Mouse (Mus musculus): Measurements from ENCODE around the gene Trpm4. TPM values are rescaled to one million over a fixed set of nuclear protein-coding genes. Genes with fewer than 3 reads are reported as not detected.
A peak's percentile ranks its signal among the peaks of the same experiment; 100 is the strongest.

Trpm4 gene
- 5.0 and 6.4 TPM in 2 replicates for polyA plus RNA-seq (2015; fragmentation: Nextera tagmentation; extraction: Ambion mirVana)

GRCm38 (mm10) chr7:45333431-45333982 is at the start of gene Trpm4:
TSS of gene Trpm4 (minus strand) at chr7:45333780.
- peak within 1 kb of the TSS; percentile 95 for H3K4me2 ChIP-seq
- no peaks in the 10 kb centered on the region for H3K36me3 ChIP-seq (ENCODE audit: poor library complexity, severe bottlenecking)
- H3K9ac ChIP-seq = peak within 1 kb of the TSS; percentile 76
- H3K4me3 ChIP-seq = peak within 1 kb of the TSS; percentile 52
- no peak within 1 kb of the TSS for H3K27ac ChIP-seq
- peak; percentile 62 for ATAC-seq
- H3K9me3 ChIP-seq (replicated peaks) = no peaks in the 10 kb centered on the region
- under 1% methylated on average over 38 of the region's 38 CpGs for WGBS
- peaks cover 35% of the 10 kb centered on the region for H3K27me3 ChIP-seq
- peaks cover 22% of the 10 kb centered on the region for H3K4me1 ChIP-seq

- no peaks in the 10 kb centered on the region for H3K9me3 ChIP-seq (replicated peaks)
- H3K9ac ChIP-seq = no peak overlapping the region
- H3K4me1 ChIP-seq = no peaks in the 10 kb centered on the region
- WGBS = 94% methylated on average over 1 of the region's 1 CpGs
- no peaks in the 10 kb centered on the region for H3K27me3 ChIP-seq
- no peak overlapping the region for H3K4me2 ChIP-seq
- peaks cover 95% of the 10 kb centered on the region for H3K36me3 ChIP-seq (ENCODE audit: poor library complexity, severe bottlenecking)
- ATAC-seq = no peak
- H3K4me3 ChIP-seq = no peak overlapping the region
- no peak overlapping the region for H3K27ac ChIP-seq
Measured at GRCm38 (mm10) chr7:45376057-45376456, 42.5 kb upstream of the Trpm4 start.

- H3K9me3 ChIP-seq (replicated peaks) = no peaks in the 10 kb centered on the region
- H3K4me2 ChIP-seq = no peak overlapping the region
- no peak overlapping the region for H3K9ac ChIP-seq
- H3K4me1 ChIP-seq = peaks cover 14% of the 10 kb centered on the region
- no peak for ATAC-seq
- H3K27me3 ChIP-seq = peaks cover 7% of the 10 kb centered on the region
- H3K4me3 ChIP-seq = no peak overlapping the region
- WGBS = 88% methylated on average over 8 of the region's 8 CpGs
- H3K36me3 ChIP-seq (ENCODE audit: poor library complexity, severe bottlenecking) = peaks cover 80% of the 10 kb centered on the region
- H3K27ac ChIP-seq = no peak overlapping the region
Measured at GRCm38 (mm10) chr7:45374620-45375019, 41.0 kb upstream of the Trpm4 start.

- H3K9me3 ChIP-seq (replicated peaks) = no peaks in the 10 kb centered on the region
- peaks cover 24% of the 10 kb centered on the region for H3K4me1 ChIP-seq
- H3K27ac ChIP-seq = no peak overlapping the region
- H3K36me3 ChIP-seq (ENCODE audit: poor library complexity, severe bottlenecking) = peaks cover 58% of the 10 kb centered on the region
- H3K4me2 ChIP-seq = no peak overlapping the region
- peaks cover 20% of the 10 kb centered on the region for H3K27me3 ChIP-seq
- 83% methylated on average over 5 of the region's 5 CpGs for WGBS
- ATAC-seq = no peak
- H3K9ac ChIP-seq = no peak overlapping the region
- no peak overlapping the region for H3K4me3 ChIP-seq
Measured at GRCm38 (mm10) chr7:45372371-45372770, 38.8 kb upstream of the Trpm4 start.

GRCm38 (mm10) chr7:45370475-45371311 is 37.1 kb upstream of the Trpm4 start, which contains the start of gene Lin7b:
TSS of gene Lin7b (minus strand) at chr7:45370583.
- peak; percentile 52 for ATAC-seq
- WGBS = 11% methylated on average over 28 of the region's 28 CpGs
- peaks cover 30% of the 10 kb centered on the region for H3K4me1 ChIP-seq
- peak within 1 kb of the TSS; percentile 69 for H3K9ac ChIP-seq
- peaks cover 20% of the 10 kb centered on the region for H3K27me3 ChIP-seq
- peaks cover 41% of the 10 kb centered on the region for H3K36me3 ChIP-seq (ENCODE audit: poor library complexity, severe bottlenecking)
- H3K9me3 ChIP-seq (replicated peaks) = no peaks in the 10 kb centered on the region
- H3K4me3 ChIP-seq = peak within 1 kb of the TSS; percentile 46
- H3K27ac ChIP-seq = no peak within 1 kb of the TSS
- peak within 1 kb of the TSS; percentile 90 for H3K4me2 ChIP-seq

GRCm38 (mm10) chr7:45369836-45370474 is 36.4 kb upstream of the Trpm4 start:
- ATAC-seq = no peak; the same call in 1 of the 2 replicates
- 8% methylated on average over 52 of the region's 52 CpGs for WGBS
- H3K27ac ChIP-seq = no peak overlapping the region

GRCm38 (mm10) chr7:45369022-45369745 is 35.6 kb upstream of the Trpm4 start:
- 77% methylated on average over 16 of the region's 16 CpGs for WGBS
- peak overlapping the region; percentile 46; the same call in 1 of the 2 replicates for H3K4me3 ChIP-seq
- no peaks in the 10 kb centered on the region for H3K9me3 ChIP-seq (replicated peaks)
- no peak for ATAC-seq
- H3K9ac ChIP-seq = no peak overlapping the region
- peaks cover 20% of the 10 kb centered on the region for H3K27me3 ChIP-seq
- no peak overlapping the region for H3K27ac ChIP-seq
- H3K36me3 ChIP-seq (ENCODE audit: poor library complexity, severe bottlenecking) = peaks cover 29% of the 10 kb centered on the region
- H3K4me1 ChIP-seq = peaks cover 41% of the 10 kb centered on the region
- peak overlapping the region; percentile 90 for H3K4me2 ChIP-seq

More at GRCm38 (mm10) chr7:45369836-45370474, 36.4 kb upstream of the Trpm4 start:
- Histone ChIP-seq H3K27me3 (peaks cover 20% of the 10 kb centered on the region), H3K4me3 (peak overlapping the region; percentile 46), H3K4me1 (peaks cover 38% of the 10 kb centered on the region), H3K36me3 (ENCODE audit: poor library complexity, severe bottlenecking) (peaks cover 35% of the 10 kb centered on the region), H3K4me2 (peak overlapping the region; percentile 90), H3K9ac (peak overlapping the region; percentile 69), H3K9me3 (replicated peaks) (no peaks in the 10 kb centered on the region)

- no peak for ATAC-seq
- H3K27ac ChIP-seq = no peak overlapping the region
- peaks cover 41% of the 10 kb centered on the region for H3K4me1 ChIP-seq
- H3K27me3 ChIP-seq = peaks cover 25% of the 10 kb centered on the region
- H3K4me2 ChIP-seq = peak overlapping the region; percentile 84
- H3K4me3 ChIP-seq = peak overlapping the region; percentile 85
- peak overlapping the region; percentile 70 for H3K9ac ChIP-seq
- H3K36me3 ChIP-seq (ENCODE audit: poor library complexity, severe bottlenecking) = peaks cover 19% of the 10 kb centered on the region
- 76% methylated on average over 15 of the region's 15 CpGs for WGBS
- H3K9me3 ChIP-seq (replicated peaks) = no peaks in the 10 kb centered on the region
Measured at GRCm38 (mm10) chr7:45368178-45368577, 34.6 kb upstream of the Trpm4 start.

GRCm38 (mm10) chr7:45367020-45367880 is 33.7 kb upstream of the Trpm4 start:
- WGBS = under 1% methylated on average over 70 of the region's 70 CpGs
- peaks cover 48% of the 10 kb centered on the region for H3K4me1 ChIP-seq
- peak overlapping the region; percentile 83 for H3K27ac ChIP-seq
- ATAC-seq = peak; percentile 88
- peak overlapping the region; percentile 92 for H3K9ac ChIP-seq
- peaks cover 33% of the 10 kb centered on the region for H3K27me3 ChIP-seq
- peak overlapping the region; percentile 84 for H3K4me2 ChIP-seq
- H3K36me3 ChIP-seq (ENCODE audit: poor library complexity, severe bottlenecking) = peaks cover 9% of the 10 kb centered on the region; the same call in 1 of the 2 replicates
- no peaks in the 10 kb centered on the region for H3K9me3 ChIP-seq (replicated peaks)
- H3K4me3 ChIP-seq = peak overlapping the region; percentile 85

GRCm38 (mm10) chr7:45366652-45367019 is 33.1 kb upstream of the Trpm4 start, which contains the start of gene Ppfia3:
TSS of gene Ppfia3 (minus strand) at chr7:45367019.
- Histone ChIP-seq H3K4me3 (peak within 1 kb of the TSS; percentile 85), H3K27me3 (peaks cover 33% of the 10 kb centered on the region), H3K27ac (peak within 1 kb of the TSS; percentile 83), H3K36me3 (ENCODE audit: poor library complexity, severe bottlenecking) (0 out of 2 replicates have a peak, but pooled peaks cover 4% of the 10 kb centered on the region), H3K9me3 (replicated peaks) (no peaks in the 10 kb centered on the region), H3K4me2 (peak within 1 kb of the TSS; percentile 84), H3K9ac (peak within 1 kb of the TSS; percentile 92), H3K4me1 (peaks cover 55% of the 10 kb centered on the region)
- peak; percentile 41 for ATAC-seq
- WGBS = 0% methylated on average over 12 of the region's 26 CpGs

All from forebrain, embryonic 13.5 days (tissue).